Mouse (Mus musculus) layer of hippocampus, adult 8-10 months (tissue): ENCODE measurements around the gene Tshz3. TPM values are rescaled to one million over a fixed set of nuclear protein-coding genes. Genes with fewer than 3 reads are reported as not detected.

ENCODE experiments used
- DNase-seq, 2 experiments: peaks; one replicate each; pipeline ENCODE4 v3.0.0; 2022; ENCODE audit warnings: low spot score in 2 of 2
- total RNA-seq, 4 experiments: library from RNA; stranded (reverse); gene quantifications; 2 replicates each; pipeline ENCODE4 v1.2.4; 2022

The Tshz3 gene
- 10 to 100 TPM; 20.2 to 23.5 (median 21.8) TPM for total RNA-seq

GRCm38 (mm10) chr7:36697856-36698588 is at the start of gene Tshz3:
Gene Tshz3 (plus strand): TSS chr7:36698118.
- DNase-seq = peak; percentile 47 to 55

- DNase-seq = no peak
These were observed 42.0 kb upstream of the Tshz3 start for GRCm38 (mm10) chr7:36655931-36656330.

GRCm38 (mm10) chr7:36656401-36656800 is 41.5 kb upstream of the Tshz3 start:
- no peak for DNase-seq

GRCm38 (mm10) chr7:36658331-36658730 is 39.6 kb upstream of the Tshz3 start:
- DNase-seq = no peak

GRCm38 (mm10) chr7:36659265-36659664 is 38.7 kb upstream of the Tshz3 start:
- no peak for DNase-seq

GRCm38 (mm10) chr7:36660654-36661053 is 37.3 kb upstream of the Tshz3 start:
- DNase-seq = no peak

GRCm38 (mm10) chr7:36663431-36663830 is 34.5 kb upstream of the Tshz3 start:
- no peak for DNase-seq

GRCm38 (mm10) chr7:36667767-36668166 is 30.2 kb upstream of the Tshz3 start:
- no peak for DNase-seq

GRCm38 (mm10) chr7:36678031-36678430 is 19.9 kb upstream of the Tshz3 start:
- DNase-seq = no peak

- DNase-seq = no peak
These were observed 19.4 kb upstream of the Tshz3 start for GRCm38 (mm10) chr7:36678510-36678909.

- no peak for DNase-seq
These were observed 18.8 kb upstream of the Tshz3 start for GRCm38 (mm10) chr7:36679031-36679618.

- no peak for DNase-seq
These were observed 18.0 kb upstream of the Tshz3 start for GRCm38 (mm10) chr7:36679866-36680458.

GRCm38 (mm10) chr7:36687508-36687907 is 10.4 kb upstream of the Tshz3 start:
- DNase-seq = no peak

- no peak for DNase-seq
These were observed 8.7 kb upstream of the Tshz3 start for GRCm38 (mm10) chr7:36689049-36689793.

GRCm38 (mm10) chr7:36690551-36690950 is 7.4 kb upstream of the Tshz3 start:
- peak in 1 of 2 experiments; percentile 39 for DNase-seq

- no peak for DNase-seq
These were observed 6.3 kb upstream of the Tshz3 start for GRCm38 (mm10) chr7:36691617-36692016.

GRCm38 (mm10) chr7:36692381-36692780 is 5.5 kb upstream of the Tshz3 start:
- no peak for DNase-seq

- DNase-seq = no peak
These were observed 4.8 kb upstream of the Tshz3 start for GRCm38 (mm10) chr7:36693081-36693480.

GRCm38 (mm10) chr7:36694642-36695191 is 3.2 kb upstream of the Tshz3 start:
- DNase-seq = no peak

- no peak for DNase-seq
These were observed 2.6 kb upstream of the Tshz3 start for GRCm38 (mm10) chr7:36695276-36695675.

GRCm38 (mm10) chr7:36695791-36696241 is 2.1 kb upstream of the Tshz3 start:
- no peak for DNase-seq
